Mouse (Mus musculus) bone marrow, adult 2 months (tissue): ENCODE data around the gene Mertk.

Experiments
- CTCF ChIP-seq: fragments of 200-500 bp; IDR thresholded peaks from 2 replicates; pipeline ENCODE4 v1.5.1; 2011; ENCODE audit warnings: low read length, control low read depth; ENCODE audit not compliant: control insufficient read depth, insufficient read depth
- POLR2A ChIP-seq: fragments of 200-500 bp; IDR thresholded peaks from 2 replicates; pipeline ENCODE4 v1.6.1; 2011; ENCODE audit warnings: low read depth, mild to moderate bottlenecking, control low read depth, low read length, borderline replicate concordance; ENCODE audit not compliant: control insufficient read depth

- TF ChIP-seq POLR2A (no peak), CTCF (no peak)
Observed at GRCm38 (mm10) chr2:128793958-128794357, 95.2 kb downstream of the Mertk start.
